Mouse (Mus musculus): ENCODE results near the gene Slamf7. TPM values are rescaled to one million over a fixed set of nuclear protein-coding genes. Genes with fewer than 3 reads are reported as not detected.
"Not testable (repeated sequence)": the region's sequence is repeated elsewhere in the genome, so short reads cannot be mapped to it uniquely, and the experiment has no call there.

The Slamf7 gene
- not detected in 2 replicates for polyA plus RNA-seq (2016; fragmentation: Nextera tagmentation; extraction: Ambion mirVana)

- Histone ChIP-seq H3K36me3 (no peaks in the 10 kb centered on the region), H3K4me1 (replicated peaks) (no peaks in the 10 kb centered on the region), H3K4me2 (no peak within 1 kb of the TSS), H3K27ac (ENCODE audit: poor library complexity, severe bottlenecking) (no peak within 1 kb of the TSS), H3K9me3 (replicated peaks) (no peaks in the 10 kb centered on the region), H3K27me3 (replicated peaks) (no peaks in the 10 kb centered on the region), H3K9ac (no peak within 1 kb of the TSS), H3K4me3 (no peak within 1 kb of the TSS)
- WGBS: 86% methylated on average over 5 of the region's 5 CpGs
- ATAC-seq (ENCODE audit: insufficient number of reproducible peaks, low FRiP score): no peak
Observed at GRCm38 (mm10) chr1:171652734-171653133, at the start of gene Slamf7. TSS of gene Slamf7 (minus strand) at chr1:171653035.

- no peak for ATAC-seq (ENCODE audit: insufficient number of reproducible peaks, low FRiP score)
- 13% methylated on average over 6 of the region's 6 CpGs for WGBS
Observed at GRCm38 (mm10) chr1:171698983-171699382, 46.1 kb upstream of the Slamf7 start.

GRCm38 (mm10) chr1:171693918-171694317 lies 41.1 kb upstream of the Slamf7 start:
- WGBS: 65% methylated on average over 1 of the region's 1 CpGs
- H3K4me3 ChIP-seq: no peak overlapping the region

More at GRCm38 (mm10) chr1:171698983-171699382, 46.1 kb upstream of the Slamf7 start:
- no peak overlapping the region for H3K4me2 ChIP-seq
- no peaks in the 10 kb centered on the region for H3K36me3 ChIP-seq
- no peaks in the 10 kb centered on the region for H3K9me3 ChIP-seq (replicated peaks)
- H3K9ac ChIP-seq: no peak overlapping the region
- H3K27me3 ChIP-seq (replicated peaks): no peaks in the 10 kb centered on the region
- H3K4me3 ChIP-seq: no peak overlapping the region
- H3K27ac ChIP-seq (ENCODE audit: poor library complexity, severe bottlenecking): no peak overlapping the region
- no peaks in the 10 kb centered on the region for H3K4me1 ChIP-seq (replicated peaks)

GRCm38 (mm10) chr1:171687320-171687719 lies 34.5 kb upstream of the Slamf7 start:
- ATAC-seq (ENCODE audit: insufficient number of reproducible peaks, low FRiP score): no peak
- Histone ChIP-seq H3K27ac (ENCODE audit: poor library complexity, severe bottlenecking) (no peak overlapping the region), H3K27me3 (replicated peaks) (no peaks in the 10 kb centered on the region), H3K9me3 (replicated peaks) (no peaks in the 10 kb centered on the region), H3K4me1 (replicated peaks) (no peaks in the 10 kb centered on the region), H3K4me2 (no peak overlapping the region), H3K4me3 (no peak overlapping the region), H3K9ac (no peak overlapping the region), H3K36me3 (no peaks in the 10 kb centered on the region)
- 78% methylated on average over 4 of the region's 4 CpGs for WGBS

More at GRCm38 (mm10) chr1:171693918-171694317, 41.1 kb upstream of the Slamf7 start:
- Histone ChIP-seq H3K9me3 (replicated peaks) (no peaks in the 10 kb centered on the region), H3K9ac (no peak overlapping the region), H3K27ac (ENCODE audit: poor library complexity, severe bottlenecking) (no peak overlapping the region), H3K4me2 (no peak overlapping the region), H3K36me3 (no peaks in the 10 kb centered on the region), H3K27me3 (replicated peaks) (no peaks in the 10 kb centered on the region), H3K4me1 (replicated peaks) (no peaks in the 10 kb centered on the region)
- ATAC-seq (ENCODE audit: insufficient number of reproducible peaks, low FRiP score): no peak

GRCm38 (mm10) chr1:171684923-171685322 lies 32.1 kb upstream of the Slamf7 start:
- WGBS: 87% methylated on average over 9 of the region's 9 CpGs
- H3K9me3 ChIP-seq (replicated peaks): no peaks in the 10 kb centered on the region
- H3K4me1 ChIP-seq (replicated peaks): no peaks in the 10 kb centered on the region
- no peak overlapping the region for H3K4me2 ChIP-seq
- H3K4me3 ChIP-seq: no peak overlapping the region
- no peak for ATAC-seq (ENCODE audit: insufficient number of reproducible peaks, low FRiP score)
- no peak overlapping the region for H3K27ac ChIP-seq (ENCODE audit: poor library complexity, severe bottlenecking)
- no peak overlapping the region for H3K9ac ChIP-seq
- H3K36me3 ChIP-seq: no peaks in the 10 kb centered on the region
- H3K27me3 ChIP-seq (replicated peaks): no peaks in the 10 kb centered on the region

GRCm38 (mm10) chr1:171681531-171682299 lies 28.9 kb upstream of the Slamf7 start, which contains the start of gene Cd48:
TSS of gene Cd48 (plus strand) at chr1:171682009.
- Histone ChIP-seq H3K9ac (no peak within 1 kb of the TSS), H3K4me2 (no peak within 1 kb of the TSS), H3K36me3 (no peaks in the 10 kb centered on the region), H3K9me3 (replicated peaks) (no peaks in the 10 kb centered on the region), H3K4me3 (no peak within 1 kb of the TSS), H3K27ac (ENCODE audit: poor library complexity, severe bottlenecking) (no peak within 1 kb of the TSS), H3K4me1 (replicated peaks) (no peaks in the 10 kb centered on the region), H3K27me3 (replicated peaks) (no peaks in the 10 kb centered on the region)
- no peak for ATAC-seq (ENCODE audit: insufficient number of reproducible peaks, low FRiP score)
- 81% methylated on average over 14 of the region's 14 CpGs for WGBS

GRCm38 (mm10) chr1:171681009-171681408 lies 28.2 kb upstream of the Slamf7 start:
- WGBS: 77% methylated on average over 7 of the region's 7 CpGs

GRCm38 (mm10) chr1:171677721-171678120 lies 24.9 kb upstream of the Slamf7 start:
- no peak overlapping the region for H3K4me3 ChIP-seq
- no peaks in the 10 kb centered on the region for H3K9me3 ChIP-seq (replicated peaks)
- no peak overlapping the region for H3K4me2 ChIP-seq
- no peak for ATAC-seq (ENCODE audit: insufficient number of reproducible peaks, low FRiP score)
- no peak overlapping the region for H3K27ac ChIP-seq (ENCODE audit: poor library complexity, severe bottlenecking)
- no peaks in the 10 kb centered on the region for H3K36me3 ChIP-seq
- H3K9ac ChIP-seq: no peak overlapping the region
- no peaks in the 10 kb centered on the region for H3K4me1 ChIP-seq (replicated peaks)
- no peaks in the 10 kb centered on the region for H3K27me3 ChIP-seq (replicated peaks)
- WGBS: 59% methylated on average over 1 of the region's 1 CpGs

More at GRCm38 (mm10) chr1:171681009-171681408, 28.2 kb upstream of the Slamf7 start:
- H3K4me1 ChIP-seq (replicated peaks): no peaks in the 10 kb centered on the region
- H3K27me3 ChIP-seq (replicated peaks): no peaks in the 10 kb centered on the region
- H3K4me3 ChIP-seq: no peak overlapping the region
- ATAC-seq (ENCODE audit: insufficient number of reproducible peaks, low FRiP score): no peak
- no peak overlapping the region for H3K9ac ChIP-seq
- no peaks in the 10 kb centered on the region for H3K9me3 ChIP-seq (replicated peaks)
- no peak overlapping the region for H3K4me2 ChIP-seq
- H3K27ac ChIP-seq (ENCODE audit: poor library complexity, severe bottlenecking): no peak overlapping the region
- H3K36me3 ChIP-seq: no peaks in the 10 kb centered on the region

GRCm38 (mm10) chr1:171674467-171674866 lies 21.6 kb upstream of the Slamf7 start:
- Histone ChIP-seq H3K4me2 (no peak overlapping the region), H3K27me3 (replicated peaks) (no peaks in the 10 kb centered on the region), H3K27ac (ENCODE audit: poor library complexity, severe bottlenecking) (no peak overlapping the region), H3K9me3 (replicated peaks) (no peaks in the 10 kb centered on the region), H3K4me3 (no peak overlapping the region), H3K36me3 (no peaks in the 10 kb centered on the region), H3K4me1 (replicated peaks) (no peaks in the 10 kb centered on the region), H3K9ac (no peak overlapping the region)
- ATAC-seq (ENCODE audit: insufficient number of reproducible peaks, low FRiP score): no peak
- 60% methylated on average over 1 of the region's 1 CpGs for WGBS

- ATAC-seq (ENCODE audit: insufficient number of reproducible peaks, low FRiP score): no peak
- Histone ChIP-seq H3K4me2 (no peak overlapping the region), H3K27ac (ENCODE audit: poor library complexity, severe bottlenecking) (no peak overlapping the region), H3K4me1 (replicated peaks) (no peaks in the 10 kb centered on the region), H3K36me3 (no peaks in the 10 kb centered on the region), H3K9ac (no peak overlapping the region), H3K9me3 (replicated peaks) (no peaks in the 10 kb centered on the region), H3K27me3 (replicated peaks) (no peaks in the 10 kb centered on the region), H3K4me3 (no peak overlapping the region)
- WGBS: 71% methylated on average over 5 of the region's 5 CpGs
Observed at GRCm38 (mm10) chr1:171672854-171673475, 20.1 kb upstream of the Slamf7 start.

GRCm38 (mm10) chr1:171672451-171672850 lies 19.6 kb upstream of the Slamf7 start:
- not testable (repeated sequence) for H3K4me2 ChIP-seq; H3K36me3 ChIP-seq; H3K9me3 ChIP-seq (replicated peaks); H3K4me3 ChIP-seq; H3K9ac ChIP-seq; H3K27me3 ChIP-seq (replicated peaks); ATAC-seq (ENCODE audit: insufficient number of reproducible peaks, low FRiP score); H3K4me1 ChIP-seq (replicated peaks); H3K27ac ChIP-seq (ENCODE audit: poor library complexity, severe bottlenecking)
- 71% methylated on average over 2 of the region's 2 CpGs for WGBS

Data from heart, embryonic 12.5 days (tissue).